16 mouse cellular contexts compared by ENCODE assay signal in the genomic region with DNA sequence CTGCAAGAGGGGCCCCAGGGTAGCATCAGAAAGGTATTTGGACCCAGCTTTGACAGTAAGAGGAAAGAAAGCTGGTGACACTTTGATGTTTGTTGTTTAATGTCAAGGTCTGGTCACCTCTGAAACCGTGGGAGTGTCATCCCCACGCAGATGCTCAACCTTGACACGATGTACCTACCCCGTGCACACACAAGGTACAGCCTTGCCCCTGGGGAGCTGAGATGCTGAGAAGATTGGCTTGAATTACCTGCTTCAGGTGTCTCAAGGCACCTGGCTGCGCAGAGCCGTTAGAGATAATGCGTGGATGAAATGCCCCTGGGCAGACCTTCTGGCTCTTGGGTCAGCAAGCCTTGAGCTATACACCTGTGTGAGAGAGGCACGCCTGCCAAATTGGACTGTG.
"Had no signal": no experiment of that assay in that cellular context is flagged by ENCODE, and none has a peak within 500 bp of the region (broad histone marks: within the 10 kb centered on the region; RNA-seq: fewer than 3 reads in every experiment).

No protein-coding gene starts in this region.

- H3K27me3 ChIP-seq: neural tube, embryonic 13.5 days; neural tube, embryonic 15.5 days; stomach, embryonic 15.5 days had no signal

- DNase-seq: retina, postnatal 1 day; right cerebral cortex, adult 18-20 months; right cerebral cortex, postnatal 14 days; right cerebral cortex, postnatal 25 days; right cerebral cortex, postnatal 4 days; spleen, adult 18-20 months; thymus, adult 18-20 months; thymus, adult 2 months; thymus, postnatal 14 days; thymus, postnatal 25 days; thymus, postnatal 36 days; thymus, postnatal 4 days had no signal

- H3K9me3 ChIP-seq: neural tube, embryonic 13.5 days; neural tube, embryonic 15.5 days; stomach, embryonic 15.5 days had no signal

- H3K9ac ChIP-seq: neural tube, embryonic 13.5 days; neural tube, embryonic 15.5 days; stomach, embryonic 15.5 days had no signal

- H3K4me1 ChIP-seq: stomach, embryonic 15.5 days had no signal

- H3K36me3 ChIP-seq: neural tube, embryonic 15.5 days; stomach, embryonic 15.5 days had no signal

- H3K27ac ChIP-seq: neural tube, embryonic 13.5 days; neural tube, embryonic 15.5 days; stomach, embryonic 15.5 days; stomach, postnatal 0 days had no signal

- H3K4me2 ChIP-seq: neural tube, embryonic 13.5 days; neural tube, embryonic 15.5 days; stomach, embryonic 15.5 days had no signal

- H3K4me3 ChIP-seq: neural tube, embryonic 13.5 days; neural tube, embryonic 15.5 days; stomach, embryonic 15.5 days had no signal
